Mouse (Mus musculus) small intestine, adult 2 months (tissue): ENCODE measurements around the gene Wdhd1. TPM values are rescaled to one million over a fixed set of nuclear protein-coding genes. Genes with fewer than 3 reads are reported as not detected.

Experiments used
- H3K27ac ChIP-seq: fragments of 200-500 bp; 2 replicates; pipeline ENCODE4 v1.5.1; 2012; ENCODE audit warnings: low read depth, low read length, control low read depth, inconsistent platforms; ENCODE audit not compliant: insufficient read depth
- H3K27me3 ChIP-seq: fragments of 200-500 bp; 2 replicates; pipeline ENCODE4 v1.6.1; 2012; ENCODE audit warnings: mild to moderate bottlenecking, moderate library complexity, low read length, inconsistent platforms; ENCODE audit not compliant: control insufficient read depth, insufficient read depth
- H3K36me3 ChIP-seq: fragments of 200-500 bp; 2 replicates; pipeline ENCODE4 v1.6.1; 2012; ENCODE audit warnings: mild to moderate bottlenecking, low read length, control low read depth, inconsistent platforms; ENCODE audit not compliant: control insufficient read depth, insufficient read depth
- H3K4me1 ChIP-seq: fragments of 200-500 bp; 2 replicates; pipeline ENCODE4 v1.6.1; 2012; ENCODE audit warnings: low read length, inconsistent platforms, mixed read lengths; ENCODE audit not compliant: control insufficient read depth, insufficient read depth, insufficient read length
- H3K4me3 ChIP-seq: fragments of 200-500 bp; 2 replicates; pipeline ENCODE4 v1.5.1; 2012; ENCODE audit warnings: low read depth, mild to moderate bottlenecking, control low read depth, inconsistent platforms, low read length, moderate library complexity
- CTCF ChIP-seq: fragments of 200-500 bp; IDR thresholded peaks from 2 replicates; pipeline ENCODE4 v1.5.1; 2012; ENCODE audit warnings: low read depth, mild to moderate bottlenecking, control low read depth, inconsistent platforms, low read length, moderate library complexity, mixed read lengths; ENCODE audit not compliant: insufficient replicate concordance, insufficient read length; ENCODE audit errors: extremely low read depth
- POLR2A ChIP-seq: fragments of 200-500 bp; IDR thresholded peaks from 2 replicates; pipeline ENCODE4 v1.6.1; 2012; ENCODE audit warnings: low read depth, mild to moderate bottlenecking, control low read depth, inconsistent platforms, low read length, moderate library complexity
- WGBS: fragments of 180-500 bp; shearing (Covaris S2); methylation state at CpG from one replicate; pipeline ENCODE4 v1.1.7; 2018; 5-methylcytosine and 5-hydroxymethylcytosine counted together
- polyA plus RNA-seq: library from polyadenylated mRNA; depleted of rRNA; stranded (reverse); fragments of >200 nt; gene quantifications from 2 replicates; pipeline ENCODE4 v1.2.3, GENCODE M21; 2012

Wdhd1 gene
- polyA plus RNA-seq, 1 experiment = 1.3 TPM

- Histone ChIP-seq H3K4me3 (no peak overlapping the region), H3K27ac (no peak overlapping the region), H3K4me1 (no peaks in the 10 kb centered on the region), H3K27me3 (no peaks in the 10 kb centered on the region), H3K36me3 (no peaks in the 10 kb centered on the region)
- WGBS = 86% methylated on average over 5 of the region's 5 CpGs
- TF ChIP-seq POLR2A = no peak
- TF ChIP-seq CTCF = no peak
Measured at GRCm38 (mm10) chr14:47234526-47235250, 42.0 kb downstream of the Wdhd1 start.

- H3K4me1 ChIP-seq = no peaks in the 10 kb centered on the region
- no peak overlapping the region for H3K4me3 ChIP-seq
- H3K27ac ChIP-seq = no peak overlapping the region
- H3K27me3 ChIP-seq = no peaks in the 10 kb centered on the region
- TF ChIP-seq CTCF = no peak
- TF ChIP-seq POLR2A = no peak
- 88% methylated on average over 3 of the region's 3 CpGs for WGBS
- H3K36me3 ChIP-seq = no peaks in the 10 kb centered on the region
Measured at GRCm38 (mm10) chr14:47234032-47234431, 42.6 kb downstream of the Wdhd1 start.

- Histone ChIP-seq H3K4me3 (no peak overlapping the region), H3K36me3 (no peaks in the 10 kb centered on the region), H3K27ac (no peak overlapping the region), H3K4me1 (no peaks in the 10 kb centered on the region), H3K27me3 (no peaks in the 10 kb centered on the region)
- 65% methylated on average over 2 of the region's 2 CpGs for WGBS
- TF ChIP-seq CTCF (no peak), POLR2A (no peak)
Measured at GRCm38 (mm10) chr14:47233602-47234001, 43.1 kb downstream of the Wdhd1 start.

- 65% methylated on average over 11 of the region's 11 CpGs for WGBS
- no peaks in the 10 kb centered on the region for H3K27me3 ChIP-seq
- H3K4me1 ChIP-seq = no peaks in the 10 kb centered on the region
- no peak overlapping the region for H3K4me3 ChIP-seq
- no peaks in the 10 kb centered on the region for H3K36me3 ChIP-seq
- no peak overlapping the region for H3K27ac ChIP-seq
- TF ChIP-seq CTCF (no peak), POLR2A (no peak)
Measured at GRCm38 (mm10) chr14:47229796-47230376, 46.8 kb downstream of the Wdhd1 start.

- Histone ChIP-seq H3K4me1 (no peaks in the 10 kb centered on the region), H3K4me3 (no peak overlapping the region), H3K27ac (no peak overlapping the region), H3K27me3 (no peaks in the 10 kb centered on the region), H3K36me3 (no peaks in the 10 kb centered on the region)
- WGBS = 58% methylated on average over 8 of the region's 8 CpGs
- no peak for TF ChIP-seq POLR2A
- no peak for TF ChIP-seq CTCF
Measured at GRCm38 (mm10) chr14:47225931-47226330, 50.7 kb downstream of the Wdhd1 start.

- H3K27me3 ChIP-seq = no peaks in the 10 kb centered on the region
- TF ChIP-seq CTCF = peak; percentile 34; the same call in 1 of the 2 replicates
- TF ChIP-seq POLR2A = no peak
Measured at GRCm38 (mm10) chr14:47224476-47225325, 52.0 kb downstream of the Wdhd1 start.

More at GRCm38 (mm10) chr14:47224476-47225325, 52.0 kb downstream of the Wdhd1 start:
- Histone ChIP-seq H3K36me3 (no peaks in the 10 kb centered on the region), H3K27ac (no peak overlapping the region), H3K4me1 (no peaks in the 10 kb centered on the region), H3K4me3 (no peak overlapping the region)
- WGBS = 77% methylated on average over 10 of the region's 10 CpGs
